Mouse (Mus musculus) granulocyte monocyte progenitor cell, adult 5-6 weeks (primary cell): ENCODE data around the gene Glod4. TPM values are rescaled to one million over a fixed set of nuclear protein-coding genes. Genes with fewer than 3 reads are reported as not detected.
"Not testable (repeated sequence)": the region's sequence is repeated elsewhere in the genome, so short reads cannot be mapped to it uniquely, and the experiment has no call there.

Experiments
- ATAC-seq: replicated peaks from 2 replicates; pipeline ENCODE4 v1.8.0; 2016; ENCODE audit warnings: mild to moderate bottlenecking, moderate TSS enrichment, inconsistent platforms; ENCODE audit not compliant: poor library complexity, severe bottlenecking
- total RNA-seq, 2 experiments: library from RNA; stranded (forward) in 1 of 2; stranded (reverse) in 1 of 2; fragments of 200-712, 200-1000 nt in 1 of 2; fragments of >200 nt in 1 of 2; fragmentation: Nextera tagmentation in 1 of 2; gene quantifications; 2 replicates each; pipeline ENCODE4 v1.2.3; 2014 to 2017

Glod4 gene
- total RNA-seq, 2 experiments from 2014 or later, result 126 to 302 TPM

GRCm38 (mm10) chr11:76211595-76211994 lies 31.9 kb downstream of the Glod4 start:
- ATAC-seq, result not testable (repeated sequence)

GRCm38 (mm10) chr11:76210228-76210985 lies 33.1 kb downstream of the Glod4 start:
- no peak for ATAC-seq

- no peak for ATAC-seq
These were observed 36.7 kb downstream of the Glod4 start for GRCm38 (mm10) chr11:76206793-76207192.

GRCm38 (mm10) chr11:76201761-76202674 lies 41.5 kb downstream of the Glod4 start:
- ATAC-seq, result peak; percentile 98

- no peak for ATAC-seq
These were observed 46.5 kb downstream of the Glod4 start for GRCm38 (mm10) chr11:76196977-76197469.

GRCm38 (mm10) chr11:76196275-76196976 lies 47.1 kb downstream of the Glod4 start:
- ATAC-seq, result no peak

- ATAC-seq, result no peak
These were observed 56.6 kb downstream of the Glod4 start for GRCm38 (mm10) chr11:76186908-76187307.

GRCm38 (mm10) chr11:76183745-76184144 lies 59.8 kb downstream of the Glod4 start:
- no peak for ATAC-seq

GRCm38 (mm10) chr11:76180146-76180540 lies 63.4 kb downstream of the Glod4 start:
- ATAC-seq, result no peak

GRCm38 (mm10) chr11:76179495-76180145 lies 63.9 kb downstream of the Glod4 start, which contains the start of the genes Vps53 and Fam57a:
TSS of gene Vps53 (minus strand) at chr11:76179647.
TSS of gene Fam57a (plus strand) at chr11:76179671.
- ATAC-seq, result peak; percentile 87

GRCm38 (mm10) chr11:76178726-76179494 lies 64.6 kb downstream of the Glod4 start:
- ATAC-seq, result peak; percentile 54

- no peak for ATAC-seq
These were observed 73.3 kb downstream of the Glod4 start for GRCm38 (mm10) chr11:76170207-76170606.

- no peak for ATAC-seq
These were observed 74.5 kb downstream of the Glod4 start for GRCm38 (mm10) chr11:76168976-76169375.

- ATAC-seq, result peak; percentile 95
These were observed 76.3 kb downstream of the Glod4 start for GRCm38 (mm10) chr11:76167079-76167765.

GRCm38 (mm10) chr11:76166657-76167056 lies 76.9 kb downstream of the Glod4 start:
- peak; percentile 75 for ATAC-seq

GRCm38 (mm10) chr11:76160251-76160650 lies 83.3 kb downstream of the Glod4 start:
- no peak for ATAC-seq

- ATAC-seq, result no peak
These were observed 85.2 kb downstream of the Glod4 start for GRCm38 (mm10) chr11:76158375-76158774.

- no peak for ATAC-seq
These were observed 88.7 kb downstream of the Glod4 start for GRCm38 (mm10) chr11:76154861-76155260.
